21 mouse cellular contexts compared by ENCODE assay signal in genomic region chr5:90594945-90595344, GRCm38 (mm10). TPM values are rescaled to one million over a fixed set of nuclear protein-coding genes. Genes with fewer than 3 reads are reported as not detected.
DNase-seq lines count a peak whose midpoint lies in the region; ATAC-seq lines count a peak whose summit lies in the region.
"Had no signal": no experiment of that assay in that cellular context is flagged by ENCODE, and none has a peak within 500 bp of the region (broad histone marks: within the 10 kb centered on the region; RNA-seq: fewer than 3 reads in every experiment).

No protein-coding gene starts in this region.

- no peak overlapping the region for H3K4me3 ChIP-seq in forebrain, embryonic 13.5 days
- H3K4me3 ChIP-seq: embryonic facial prominence, embryonic 15.5 days; forebrain, embryonic 15.5 days; heart, embryonic 15.5 days; limb, embryonic 13.5 days; midbrain, embryonic 13.5 days; neural tube, embryonic 12.5 days had no signal

- peak; percentile 96 for ATAC-seq in common myeloid progenitor, adult 5-6 weeks (replicated peaks; ENCODE audit: low read depth, poor library complexity, severe bottlenecking)
- peak; percentile 91 for ATAC-seq in megakaryocyte progenitor cell, adult 5-6 weeks (replicated peaks; ENCODE audit: poor library complexity)
- ATAC-seq in forebrain, embryonic 13.5 days = no peak
- ATAC-seq: forebrain, embryonic 15.5 days; hindbrain, embryonic 16.5 days; lung, postnatal 0 days; midbrain, embryonic 13.5 days had no signal

- intact Hi-C loops in heart, postnatal 14 days (cut with DNase I) = no loop called here
- intact Hi-C loops in heart, postnatal 36 days (cut with DNase I) = no loop called here

- H3K9me3 ChIP-seq in forebrain, embryonic 13.5 days (replicated peaks) = no peaks in the 10 kb centered on the region
- H3K9me3 ChIP-seq: embryonic facial prominence, embryonic 15.5 days; forebrain, embryonic 15.5 days; heart, embryonic 15.5 days; limb, embryonic 13.5 days; midbrain, embryonic 13.5 days; neural tube, embryonic 12.5 days had no signal

- no peaks in the 10 kb centered on the region for H3K27me3 ChIP-seq in forebrain, embryonic 13.5 days
- H3K27me3 ChIP-seq: embryonic facial prominence, embryonic 15.5 days; forebrain, embryonic 15.5 days; heart, embryonic 15.5 days; limb, embryonic 13.5 days; midbrain, embryonic 13.5 days; neural tube, embryonic 12.5 days had no signal

- no peaks in the 10 kb centered on the region for H3K4me1 ChIP-seq in forebrain, embryonic 13.5 days
- H3K4me1 ChIP-seq: embryonic facial prominence, embryonic 15.5 days; forebrain, embryonic 15.5 days; heart, embryonic 15.5 days; midbrain, embryonic 13.5 days; neural tube, embryonic 12.5 days had no signal

- H3K4me2 ChIP-seq in forebrain, embryonic 13.5 days = no peak overlapping the region
- H3K4me2 ChIP-seq: embryonic facial prominence, embryonic 15.5 days; forebrain, embryonic 15.5 days; heart, embryonic 15.5 days; limb, embryonic 13.5 days; midbrain, embryonic 13.5 days; neural tube, embryonic 12.5 days had no signal

- DNase-seq in spleen, postnatal 36 days (ENCODE audit: low spot score in 2 of 2) = peak; percentile 17 to 18
- no peak for DNase-seq in spleen, postnatal 10 days (ENCODE audit: low spot score in 2 of 2)
- no peak for DNase-seq in heart, postnatal 14 days
- DNase-seq in heart, postnatal 36 days = no peak
- DNase-seq in cerebellum, postnatal 25 days = no peak
- DNase-seq: adrenal gland, adult 2 months; gastrocnemius, postnatal 10 days; kidney, postnatal 10 days; layer of hippocampus, postnatal 36 days; right cerebral cortex, adult 18-20 months had no signal

- WGBS in forebrain, embryonic 13.5 days = 86% methylated on average over 13 of the region's 13 CpGs

- H3K27ac ChIP-seq in forebrain, embryonic 13.5 days = no peak overlapping the region
- H3K27ac ChIP-seq: embryonic facial prominence, embryonic 15.5 days; forebrain, embryonic 15.5 days; heart, embryonic 15.5 days; limb, embryonic 13.5 days; midbrain, embryonic 13.5 days; neural tube, embryonic 12.5 days had no signal

- no peak overlapping the region for H3K9ac ChIP-seq in forebrain, embryonic 13.5 days
- H3K9ac ChIP-seq: embryonic facial prominence, embryonic 15.5 days; forebrain, embryonic 15.5 days; heart, embryonic 15.5 days; limb, embryonic 13.5 days; midbrain, embryonic 13.5 days; neural tube, embryonic 12.5 days had no signal

- H3K36me3 ChIP-seq in forebrain, embryonic 13.5 days (ENCODE audit: poor library complexity, severe bottlenecking) = no peaks in the 10 kb centered on the region
- H3K36me3 ChIP-seq: embryonic facial prominence, embryonic 15.5 days; forebrain, embryonic 15.5 days; heart, embryonic 15.5 days; limb, embryonic 13.5 days; midbrain, embryonic 13.5 days; neural tube, embryonic 12.5 days had no signal

RNA-seq across cellular contexts. Expression of gene 5830473C10Rik, which starts 34.0 kb away (rescaled TPM):
- total RNA-seq in common myeloid progenitor, adult 5-6 weeks (2017) = 0.09 TPM in 1 of 2 replicates, not detected in the other
- total RNA-seq in megakaryocyte progenitor cell, adult 5-6 weeks (2015) = not detected in 2 replicates
- total RNA-seq in megakaryocyte progenitor cell, adult 5-6 weeks (2017) = not detected in 2 replicates
- polyA plus RNA-seq in forebrain, embryonic 13.5 days (2015; fragmentation: Nextera tagmentation; extraction: Ambion mirVana) = not detected in 2 replicates
- not detected for total RNA-seq in heart, postnatal 14 days (2021)
- not detected for total RNA-seq in heart, postnatal 36 days (2021)
- total RNA-seq: gastrocnemius, postnatal 10 days; layer of hippocampus, postnatal 36 days had no signal
- polyA plus RNA-seq: adrenal gland, adult 2 months; embryonic facial prominence, embryonic 15.5 days; forebrain, embryonic 15.5 days; heart, embryonic 15.5 days; lung, postnatal 0 days; midbrain, embryonic 13.5 days; neural tube, embryonic 12.5 days had no signal

RNA-seq across cellular contexts. Expression of gene Rassf6, which starts 45.5 kb away (rescaled TPM):
- total RNA-seq in common myeloid progenitor, adult 5-6 weeks (2017) = 1.6 TPM in 1 of 2 replicates, not detected in the other
- 0.52 TPM in 1 of 2 replicates, not detected in the other for total RNA-seq in megakaryocyte progenitor cell, adult 5-6 weeks (2015)
- total RNA-seq in megakaryocyte progenitor cell, adult 5-6 weeks (2017) = not detected in 2 replicates
- 0.79 TPM in 1 of 2 replicates, not detected in the other for polyA plus RNA-seq in forebrain, embryonic 13.5 days (2015; fragmentation: Nextera tagmentation; extraction: Ambion mirVana)
- total RNA-seq in heart, postnatal 14 days (2021) = not detected
- not detected for total RNA-seq in heart, postnatal 36 days (2021)
- total RNA-seq: gastrocnemius, postnatal 10 days had no signal
- polyA plus RNA-seq: adrenal gland, adult 2 months had no signal

Comparison
In these comparisons a context has a peak if more than half of its experiments do, and no peak if none do; other contexts are left out.
1. DNase-seq: peak in spleen, postnatal 36 days (2 of 2); none in spleen, postnatal 10 days (0 of 2), heart, postnatal 14 days (0 of 2), heart, postnatal 36 days (0 of 2) and cerebellum, postnatal 25 days (0 of 2).